Mouse (Mus musculus) layer of hippocampus, adult 8-10 months (tissue): ENCODE results near the gene Krtap29-1. TPM values are rescaled to one million over a fixed set of nuclear protein-coding genes. Genes with fewer than 3 reads are reported as not detected.
A peak's percentile ranks its signal among the peaks of the same experiment; 100 is the strongest.

ENCODE experiments used
- DNase-seq, 2 experiments: peaks; one replicate each; pipeline ENCODE4 v3.0.0; 2022; ENCODE audit warnings: low spot score in 2 of 2
- total RNA-seq, 4 experiments: library from RNA; stranded (reverse); gene quantifications; 2 replicates each; pipeline ENCODE4 v1.2.4; 2022

The Krtap29-1 gene
- total RNA-seq = not detected

GRCm38 (mm10) chr11:99978953-99979352 lies at the start of gene Krtap29-1:
Gene Krtap29-1, minus strand, starts transcription at chr11:99979053.
- no peak for DNase-seq

GRCm38 (mm10) chr11:100021438-100021837 lies 42.6 kb upstream of the Krtap29-1 start:
- DNase-seq = no peak

GRCm38 (mm10) chr11:100019466-100019865 lies 40.6 kb upstream of the Krtap29-1 start:
- no peak for DNase-seq

DNA sequence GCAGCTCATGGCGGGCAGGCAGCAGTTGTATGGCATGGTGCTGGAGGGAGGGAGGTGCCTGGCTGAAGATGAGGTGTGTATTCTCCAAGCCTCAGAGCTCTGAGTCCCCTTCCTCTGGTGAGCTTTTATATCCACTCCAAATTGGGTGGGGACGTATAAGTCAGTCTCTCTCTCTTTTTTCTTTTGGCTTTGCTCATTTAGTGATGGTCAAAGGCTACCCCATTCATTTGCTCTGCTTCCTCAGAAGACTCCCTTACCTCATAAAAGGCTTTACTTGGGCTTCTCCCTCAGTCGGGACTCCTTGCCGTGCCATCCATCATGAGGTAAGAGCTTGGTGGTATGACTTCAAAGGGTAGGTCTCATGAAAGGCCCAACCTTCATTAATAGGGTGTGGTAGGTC lies 37.3 kb upstream of the Krtap29-1 start, which contains the start of gene Krt33a:
Krt33a (minus strand) TSS at position 101 of the 400 bp plus-strand sequence.
- DNase-seq = no peak

- DNase-seq = no peak
Measured at GRCm38 (mm10) chr11:100013691-100014171, 34.9 kb upstream of the Krtap29-1 start.

GRCm38 (mm10) chr11:100010682-100011081 lies 31.8 kb upstream of the Krtap29-1 start:
- no peak for DNase-seq

GRCm38 (mm10) chr11:100008336-100008735 lies 29.5 kb upstream of the Krtap29-1 start:
- DNase-seq = no peak

DNA sequence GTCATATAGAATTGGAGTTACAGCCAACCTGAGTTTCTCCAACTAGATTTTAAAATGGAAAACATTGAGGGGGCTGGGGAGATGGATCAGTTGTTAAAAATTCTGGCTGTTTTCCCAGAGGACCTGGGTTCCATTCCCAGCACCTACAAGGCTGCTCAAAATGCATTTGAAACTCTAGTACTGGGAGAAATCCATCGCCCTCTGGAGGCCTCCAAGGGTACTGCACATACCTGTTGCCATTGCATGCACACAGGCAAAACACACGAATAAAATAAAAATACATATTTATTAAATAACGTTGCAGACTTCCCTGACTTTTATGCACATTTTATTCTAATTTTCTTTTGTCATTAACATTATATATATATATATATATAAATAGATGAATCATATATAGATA lies 27.8 kb upstream of the Krtap29-1 start:
- DNase-seq = no peak

GRCm38 (mm10) chr11:100005905-100006304 lies 27.1 kb upstream of the Krtap29-1 start:
- no peak for DNase-seq

DNA sequence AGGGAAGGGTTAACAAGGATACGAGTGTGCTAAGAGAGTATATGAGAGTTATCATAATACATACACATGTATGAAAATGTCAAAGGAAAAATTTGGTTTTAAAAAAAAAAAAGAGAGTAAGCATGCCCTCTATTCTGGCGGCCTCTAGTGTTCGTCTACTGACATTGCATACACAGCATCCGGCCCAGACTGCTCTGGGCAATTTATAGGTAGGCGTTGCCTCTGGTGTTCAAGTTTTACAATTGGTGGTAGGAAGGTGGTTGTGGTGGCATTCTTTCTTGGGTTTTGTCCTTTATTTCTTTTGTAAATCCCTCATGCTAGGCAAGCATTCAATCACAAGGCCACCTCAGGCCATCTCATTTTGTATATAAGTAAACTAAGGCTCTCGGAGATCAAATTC lies 26.0 kb upstream of the Krtap29-1 start:
- DNase-seq = peak; percentile 37 to 54

GRCm38 (mm10) chr11:99999091-99999490 lies 20.2 kb upstream of the Krtap29-1 start:
- no peak for DNase-seq

DNA sequence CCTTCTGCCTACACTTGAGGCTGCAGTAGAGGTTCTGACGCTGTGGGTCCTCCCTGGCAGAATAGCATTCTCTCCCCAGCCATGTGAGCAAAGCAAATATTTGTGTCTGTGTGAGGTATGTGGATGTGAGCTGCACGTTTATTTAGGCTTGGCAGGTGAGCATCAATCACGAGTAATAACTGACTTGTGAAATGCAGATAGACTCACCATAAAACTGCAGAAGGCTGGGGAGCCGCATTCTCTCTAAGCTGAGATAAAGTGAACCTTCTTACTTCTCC lies 15.5 kb upstream of the Krtap29-1 start:
- DNase-seq = no peak

GRCm38 (mm10) chr11:99993620-99994383 lies 14.9 kb upstream of the Krtap29-1 start, which contains the start of gene Krtap17-1:
Gene Krtap17-1, minus strand, starts transcription at chr11:99993994.
- no peak for DNase-seq

DNA sequence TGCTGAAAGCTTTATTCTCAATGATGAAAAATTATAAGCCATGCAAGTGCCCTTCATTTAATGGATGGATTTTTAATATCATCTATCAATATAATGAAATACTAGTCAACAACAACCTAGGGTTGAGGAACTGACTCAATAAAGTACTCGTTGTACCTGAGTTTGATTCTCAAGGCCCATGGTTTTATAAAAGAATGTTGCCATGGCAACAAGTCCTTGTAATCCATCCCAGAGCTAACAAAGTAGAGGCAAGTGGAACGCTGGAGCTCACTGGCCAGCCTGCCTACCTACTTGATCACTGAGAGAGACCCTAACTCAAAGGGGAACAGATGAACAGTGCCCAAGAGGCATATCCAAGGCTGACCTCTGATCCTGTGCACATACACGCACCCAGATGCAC lies 11.7 kb upstream of the Krtap29-1 start:
- no peak for DNase-seq

GRCm38 (mm10) chr11:99989881-99990405 lies 11.1 kb upstream of the Krtap29-1 start:
- DNase-seq = no peak

- no peak for DNase-seq
Measured at GRCm38 (mm10) chr11:99988530-99988929, 9.7 kb upstream of the Krtap29-1 start.

GRCm38 (mm10) chr11:99986180-99986647 lies 7.4 kb upstream of the Krtap29-1 start, which contains the start of gene Krtap16-1:
Gene Krtap16-1, minus strand, starts transcription at chr11:99986597.
- DNase-seq = no peak

GRCm38 (mm10) chr11:99985291-99986092 lies 6.6 kb upstream of the Krtap29-1 start:
- peak; percentile 47 to 49 for DNase-seq

- DNase-seq = no peak
Measured at GRCm38 (mm10) chr11:99983442-99983841, 4.6 kb upstream of the Krtap29-1 start.

- no peak for DNase-seq
Measured at GRCm38 (mm10) chr11:99982731-99983130, 3.9 kb upstream of the Krtap29-1 start.

- no peak for DNase-seq
Measured at GRCm38 (mm10) chr11:99965961-99966360, 12.9 kb downstream of the Krtap29-1 start.

DNA sequence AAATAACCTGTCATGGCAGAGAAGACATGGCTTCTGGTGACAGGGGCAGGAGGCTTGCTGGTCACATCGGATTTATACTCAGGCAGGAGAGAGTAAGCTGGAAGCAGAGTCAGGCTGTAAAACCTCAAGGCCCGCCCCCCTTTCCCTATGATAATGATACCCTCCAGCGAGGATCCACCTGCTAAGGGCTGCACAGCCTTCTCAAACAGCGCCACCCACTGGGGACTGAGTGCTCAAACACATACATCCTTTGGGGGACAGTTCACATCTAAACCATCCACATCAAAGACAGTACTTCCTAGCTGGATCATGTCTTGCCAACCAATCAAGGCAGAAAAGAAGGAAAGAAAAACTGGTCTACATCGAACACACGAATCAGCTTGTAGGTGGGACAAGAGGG lies 14.6 kb downstream of the Krtap29-1 start:
- DNase-seq = no peak
